Mouse (Mus musculus) CH12.LX (cell line): ENCODE data around the gene Hist1h1b.

Experiments used
- CTCF ChIP-seq, 2 experiments: IDR thresholded peaks in 1 of 2; conservative IDR thresholded peaks in 1 of 2; 2 replicates each; pipeline ENCODE4 v1.5.1; 2011 to 2012; ENCODE audit warnings: low read depth in 2 of 2, low read length in 2 of 2, improper control_type of control experiment in 1 of 2, inconsistent platforms in 1 of 2, mild to moderate bottlenecking in 1 of 2, moderate library complexity in 1 of 2
- KAT2A ChIP-seq: IDR thresholded peaks from 2 replicates; pipeline ENCODE4 v1.6.1; 2012; ENCODE audit warnings: low read length, improper control_type of control experiment, inconsistent platforms; ENCODE audit not compliant: insufficient replicate concordance
- POLR2A ChIP-seq: IDR thresholded peaks from 2 replicates; pipeline ENCODE4 v1.6.1; 2011; ENCODE audit warnings: low read depth, mild to moderate bottlenecking, improper control_type of control experiment, low read length
- TCF12 ChIP-seq: IDR thresholded peaks from 2 replicates; pipeline ENCODE4 v1.6.1; 2014; ENCODE audit warnings: low read depth, mild to moderate bottlenecking, inconsistent platforms, low read length, improper control_type of control experiment
- ZNF384 ChIP-seq: IDR thresholded peaks from 2 replicates; pipeline ENCODE4 v1.6.1; 2012; ENCODE audit warnings: low read depth, low read length, improper control_type of control experiment, inconsistent platforms

DNA sequence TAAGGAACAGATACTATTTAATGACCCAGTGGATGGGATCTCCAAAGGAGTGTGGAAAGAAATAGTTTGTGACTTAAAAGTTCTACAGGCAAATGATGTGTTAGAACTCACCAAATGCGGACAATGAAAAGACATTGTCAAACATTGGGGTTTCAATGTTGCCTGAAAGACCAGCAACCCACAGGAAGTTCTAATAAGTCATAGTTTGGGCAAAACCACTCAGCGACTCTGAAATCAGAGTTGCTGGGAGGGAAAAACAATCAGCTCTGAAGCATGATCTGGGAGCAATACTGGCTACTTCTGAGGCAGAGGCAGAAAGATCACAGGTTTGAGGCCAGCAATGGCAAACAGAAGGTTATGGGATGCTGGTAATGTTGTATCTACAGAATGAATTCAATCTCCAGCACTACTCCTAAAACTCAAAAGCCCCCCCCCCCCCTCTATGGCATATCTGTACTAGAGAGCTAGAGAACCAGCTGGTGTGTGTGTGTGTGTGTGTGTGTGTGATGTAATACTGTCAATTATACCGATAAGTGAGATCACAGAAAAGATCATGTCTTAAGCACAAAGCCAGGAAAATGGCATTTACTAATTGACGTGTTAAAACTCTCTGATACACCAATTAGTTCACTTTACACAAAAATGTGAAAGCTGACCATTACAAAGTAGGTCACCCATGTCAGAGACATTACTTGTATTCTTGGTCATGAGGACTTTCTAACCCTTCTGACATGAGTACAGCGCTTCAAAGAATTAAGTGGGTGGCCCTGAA, 30.9 kb downstream of the Hist1h1b start:
- TF ChIP-seq POLR2A (peak; percentile 91), CTCF (conservative IDR thresholded peaks at IDR 0.05 in 1 of 2, IDR thresholded peaks at IDR 0.05 in 1 of 2; ENCODE audit: low read depth in 2 of 2, low read length in 2 of 2) (no peak), ZNF384 (no peak), KAT2A (no peak), TCF12 (no peak)
